Mouse (Mus musculus): ENCODE measurements around the gene Exoc3l4. TPM values are rescaled to one million over a fixed set of nuclear protein-coding genes. Genes with fewer than 3 reads are reported as not detected.

Exoc3l4 gene
- total RNA-seq (2021) = 1 to 10 TPM; 3.2 to 4.1 TPM
- long read RNA-seq, experiment 1, partial matches to known transcripts = 1 of 5 reads
- long read RNA-seq, experiment 1, other reads (novel, unspliced or antisense) = 3 of 5 reads
- long read RNA-seq, experiment 2, partial matches to known transcripts = 1 of 2 reads
- long read RNA-seq, experiment 2, other reads (novel, unspliced or antisense) = 1 of 2 reads

- DNase-seq = peak; percentile 38 to 53
Measured at GRCm38 (mm10) chr12:111416921-111417779, at the start of gene Exoc3l4. Gene Exoc3l4 (plus strand): TSS chr12:111417017.

GRCm38 (mm10) chr12:111367065-111367464 is 49.8 kb upstream of the Exoc3l4 start:
- no peak for DNase-seq

- no peak for DNase-seq
Measured at GRCm38 (mm10) chr12:111370249-111370648, 46.6 kb upstream of the Exoc3l4 start.

- DNase-seq = no peak
Measured at GRCm38 (mm10) chr12:111371905-111372304, 44.9 kb upstream of the Exoc3l4 start.

GRCm38 (mm10) chr12:111373411-111373810 is 43.4 kb upstream of the Exoc3l4 start:
- DNase-seq = no peak

- DNase-seq = no peak
Measured at GRCm38 (mm10) chr12:111374727-111375126, 42.1 kb upstream of the Exoc3l4 start.

GRCm38 (mm10) chr12:111375559-111375958 is 41.3 kb upstream of the Exoc3l4 start:
- peak in 1 of 2 experiments; percentile 36 for DNase-seq

- no peak for DNase-seq
Measured at GRCm38 (mm10) chr12:111376053-111376452, 40.8 kb upstream of the Exoc3l4 start.

- DNase-seq = peak; percentile 79 to 86
Measured at GRCm38 (mm10) chr12:111376826-111377331, 39.9 kb upstream of the Exoc3l4 start.

- peak; percentile 96 to 98 for DNase-seq
Measured at GRCm38 (mm10) chr12:111377376-111377973, 39.3 kb upstream of the Exoc3l4 start, which contains the start of gene Cdc42bpb. Gene Cdc42bpb (minus strand): TSS chr12:111377718.

GRCm38 (mm10) chr12:111377986-111378490 is 38.8 kb upstream of the Exoc3l4 start:
- peak in 1 of 2 experiments; percentile 54 for DNase-seq

- no peak for DNase-seq
Measured at GRCm38 (mm10) chr12:111378812-111379211, 38.0 kb upstream of the Exoc3l4 start.

GRCm38 (mm10) chr12:111385883-111386641 is 30.8 kb upstream of the Exoc3l4 start:
- DNase-seq = no peak

- DNase-seq = peak; percentile 70 to 91
Measured at GRCm38 (mm10) chr12:111386642-111387120, 30.1 kb upstream of the Exoc3l4 start.

- no peak for DNase-seq
Measured at GRCm38 (mm10) chr12:111387146-111387545, 29.7 kb upstream of the Exoc3l4 start.

- no peak for DNase-seq
Measured at GRCm38 (mm10) chr12:111394008-111394407, 22.8 kb upstream of the Exoc3l4 start.

GRCm38 (mm10) chr12:111396997-111397396 is 19.8 kb upstream of the Exoc3l4 start:
- no peak for DNase-seq

- DNase-seq = peak; percentile 79 to 88
Measured at GRCm38 (mm10) chr12:111401454-111402184, 15.2 kb upstream of the Exoc3l4 start.

GRCm38 (mm10) chr12:111404880-111405279 is 11.9 kb upstream of the Exoc3l4 start:
- no peak for DNase-seq

- DNase-seq = no peak
Measured at GRCm38 (mm10) chr12:111406622-111407021, 10.2 kb upstream of the Exoc3l4 start, which contains the start of gene Lbhd2. Gene Lbhd2 (plus strand): TSS chr12:111406809.

GRCm38 (mm10) chr12:111409583-111409982 is 7.2 kb upstream of the Exoc3l4 start:
- no peak for DNase-seq

All from heart, adult 18-20 months (tissue).